Mouse (Mus musculus) heart, adult 11 months (tissue): ENCODE measurements at regions not wholly inside any gene's neighbourhood (a gene's known extent, or its start where the extent isn't known, plus 50 kb on each side); places are given as distances from the start of the nearest gene placed in this dataset.

Experiments used
- DNase-seq: peaks from one replicate; pipeline ENCODE4 v3.0.0; 2022

GRCm38 (mm10) chr12:26776986-26777385 lies 308.0 kb downstream of the Cmpk2 start:
- DNase-seq = peak; percentile 5

DNA sequence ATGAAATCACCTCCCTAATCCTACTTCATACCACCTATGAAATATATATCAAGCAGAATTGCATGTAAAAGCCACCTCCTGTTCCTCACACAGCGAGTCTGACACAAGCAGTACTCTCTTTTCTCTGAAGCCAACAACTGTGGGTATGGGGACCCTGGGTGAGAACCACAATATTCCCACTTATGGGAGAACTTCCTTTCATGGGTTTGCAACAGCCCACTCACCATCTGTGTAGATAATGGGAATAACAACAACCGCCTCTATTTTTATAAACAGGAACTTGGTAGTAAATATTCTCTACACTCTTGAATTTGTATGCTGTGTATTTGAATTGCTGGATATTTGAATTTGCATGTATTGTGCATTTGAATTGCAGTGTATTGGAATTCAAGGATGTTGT lies 305.0 kb downstream of the Cmpk2 start:
- peak; percentile 13 for DNase-seq

DNA sequence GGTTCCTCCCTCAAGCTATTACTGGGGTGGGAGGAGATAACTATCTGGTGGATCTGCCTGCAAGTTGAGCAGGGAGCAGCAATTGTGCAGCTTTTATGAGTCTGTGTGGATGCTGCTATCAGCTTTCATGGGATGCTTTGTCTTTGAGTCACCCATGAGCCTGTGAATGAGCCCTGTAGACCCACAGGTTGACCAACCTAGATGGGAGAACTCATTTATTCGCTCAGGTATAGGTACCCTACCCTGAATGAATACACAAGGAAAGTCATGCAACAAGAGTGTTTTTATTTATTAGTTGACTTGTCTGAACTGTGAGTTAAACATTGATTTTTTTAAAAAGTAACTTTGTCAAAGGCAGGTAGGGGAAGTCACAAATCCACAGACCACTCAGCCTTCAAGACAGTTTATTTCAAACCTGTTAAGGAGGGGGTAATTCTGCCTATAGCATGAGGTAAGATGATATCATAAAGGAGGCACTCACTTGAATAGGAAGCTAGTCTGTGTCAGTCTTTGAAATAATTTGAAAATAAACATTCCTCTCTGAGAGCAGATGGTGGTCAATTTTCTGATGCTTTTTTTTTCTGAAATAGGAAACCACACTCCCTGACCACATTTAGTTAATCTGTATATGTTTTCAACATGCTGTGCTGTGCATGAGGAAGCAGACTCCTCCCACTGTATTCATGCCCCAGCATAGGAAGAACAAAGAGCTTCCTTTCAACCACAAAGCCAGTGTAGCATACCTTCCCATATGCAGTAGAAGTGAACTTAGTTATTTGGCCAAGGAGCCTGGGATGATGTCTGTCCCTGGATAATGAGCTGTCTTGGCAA lies 302.0 kb downstream of the Cmpk2 start:
- peak; percentile 17 for DNase-seq

DNA sequence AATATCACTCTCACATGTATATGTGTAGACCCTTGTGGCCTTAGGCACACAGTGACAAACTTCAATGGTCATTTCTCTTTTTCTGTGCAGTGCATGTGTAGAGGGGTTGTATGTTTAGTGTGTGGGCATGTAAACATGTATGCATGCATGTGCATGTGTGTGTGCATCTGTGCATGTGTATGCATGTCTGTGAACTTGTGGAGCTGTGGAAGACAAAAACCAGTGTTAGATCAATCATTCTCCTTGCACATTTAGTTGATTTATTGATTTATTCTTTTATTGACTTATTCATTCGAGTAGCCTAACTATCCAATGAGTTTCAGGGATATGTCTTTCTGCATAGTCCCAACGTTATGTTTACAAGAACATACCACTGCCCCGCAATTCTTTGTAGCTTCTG lies 298.5 kb downstream of the Cmpk2 start:
- peak; percentile 55 for DNase-seq

DNA sequence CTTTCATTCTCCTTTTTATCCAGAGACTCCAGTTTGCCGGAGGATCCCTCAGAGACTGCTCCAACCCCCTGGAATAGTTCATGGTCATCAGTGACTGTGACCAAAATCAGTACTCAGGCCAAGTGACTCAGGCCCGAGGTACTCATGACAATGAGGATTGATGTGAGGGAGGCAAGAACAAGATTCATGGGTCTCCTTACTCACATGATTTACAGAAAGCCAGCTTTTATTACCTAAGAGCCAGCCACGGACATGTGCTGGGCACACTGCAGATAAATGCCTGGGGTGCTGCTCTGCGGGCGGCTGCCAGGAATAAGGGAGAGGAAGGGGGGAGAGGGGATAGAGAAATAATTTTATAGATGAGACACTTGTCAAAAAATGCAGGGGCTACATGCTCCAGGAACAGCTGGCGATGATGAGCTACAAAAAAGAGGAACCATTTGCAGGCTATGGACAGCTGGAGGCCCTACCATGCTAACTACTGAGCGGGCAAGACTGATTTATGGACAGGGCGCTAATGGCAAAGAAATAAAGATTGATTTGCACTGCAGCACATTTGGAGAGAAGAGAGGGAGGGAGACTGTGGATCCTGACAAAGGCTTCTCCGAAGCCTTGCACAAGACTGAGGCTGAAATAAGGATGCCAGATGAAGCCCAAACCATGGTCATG lies 289.8 kb downstream of the Cmpk2 start:
- DNase-seq = peak; percentile 69

DNA sequence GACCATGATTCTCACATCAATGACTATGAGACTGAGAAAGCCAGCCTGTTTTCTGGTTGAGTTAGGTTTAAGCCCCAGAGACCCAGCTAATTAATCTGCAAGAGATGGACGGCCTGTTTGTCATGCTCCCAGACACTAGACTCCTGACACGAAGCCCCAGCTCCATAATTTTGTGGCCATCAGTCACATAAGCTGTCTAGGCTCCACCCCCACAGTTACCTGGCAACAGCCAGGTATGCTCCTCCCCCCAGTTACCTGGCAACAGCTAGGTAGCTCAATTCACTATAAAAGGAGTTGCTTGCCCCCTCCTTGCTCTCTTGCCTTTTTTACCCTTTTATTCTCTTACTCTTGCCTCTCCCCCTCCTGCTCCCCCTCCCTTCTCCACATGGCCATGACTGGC lies 287.3 kb downstream of the Cmpk2 start:
- DNase-seq = peak; percentile 46

GRCm38 (mm10) chr12:26754611-26755010 lies 285.6 kb downstream of the Cmpk2 start:
- DNase-seq = no peak

GRCm38 (mm10) chr12:26734558-26734897 lies 265.5 kb downstream of the Cmpk2 start:
- no peak for DNase-seq

GRCm38 (mm10) chr12:26733822-26734557 lies 265.0 kb downstream of the Cmpk2 start:
- DNase-seq = no peak

DNA sequence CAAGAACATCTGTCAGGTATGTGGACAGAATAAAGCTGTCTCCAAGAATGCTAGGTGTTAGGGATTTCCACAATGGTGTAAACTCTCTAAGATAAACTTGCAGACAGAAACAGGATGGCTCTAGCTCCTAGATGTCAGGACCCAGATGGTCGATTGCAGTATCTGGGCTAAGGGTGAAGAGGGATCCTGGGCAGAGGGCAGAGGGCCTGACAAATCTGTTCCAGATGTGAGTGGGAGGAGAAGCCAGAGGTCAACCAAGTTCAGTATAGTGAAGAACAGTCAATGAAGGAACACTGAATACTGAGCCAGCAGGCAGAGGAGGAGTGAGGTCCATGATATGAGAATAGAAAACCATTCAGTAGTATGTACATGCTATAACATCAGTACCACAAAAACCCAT lies 254.4 kb downstream of the Cmpk2 start:
- no peak for DNase-seq

- DNase-seq = peak; percentile 49
These were observed 229.8 kb downstream of the Cmpk2 start for GRCm38 (mm10) chr12:26698838-26699237.

DNA sequence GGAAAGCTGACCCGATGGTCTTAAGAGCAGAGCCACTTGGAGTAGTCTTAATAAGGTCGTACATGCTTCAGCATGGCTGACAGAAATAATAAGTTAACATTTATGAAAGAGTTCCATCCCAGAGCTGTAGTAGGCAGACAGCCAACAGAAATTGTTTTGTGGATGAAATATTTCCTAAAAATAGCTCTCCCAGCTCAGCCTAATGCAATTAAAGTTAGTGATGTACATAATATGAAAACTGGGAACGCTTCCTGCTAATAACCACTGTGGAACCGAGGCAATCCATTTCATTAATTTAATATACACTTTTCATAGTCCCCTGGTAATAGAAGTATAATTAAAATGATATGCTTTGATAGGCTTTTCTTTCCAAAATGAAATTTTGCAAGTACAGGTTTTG lies 219.0 kb downstream of the Cmpk2 start:
- peak; percentile 36 for DNase-seq

DNA sequence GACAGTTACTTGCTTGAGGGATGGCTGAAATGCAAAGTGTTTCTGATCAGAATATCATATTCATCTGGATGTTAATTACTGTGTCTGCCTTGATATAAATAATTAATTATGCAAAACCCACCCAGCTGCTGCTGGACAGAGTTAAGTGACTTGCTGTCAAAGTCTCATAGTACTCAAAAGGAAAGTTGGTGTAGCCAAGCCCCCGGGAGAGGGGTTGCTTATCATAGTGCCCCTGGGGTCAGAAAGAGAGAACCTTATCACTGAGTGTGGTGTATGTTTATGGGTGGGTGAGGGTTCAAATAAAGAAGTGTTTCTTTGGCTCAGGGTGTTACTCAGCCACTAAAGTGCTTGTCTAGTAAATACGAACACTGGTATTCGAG lies 211.6 kb downstream of the Cmpk2 start:
- peak; percentile 30 for DNase-seq

- peak; percentile 39 for DNase-seq
These were observed 211.0 kb downstream of the Cmpk2 start for GRCm38 (mm10) chr12:26679887-26680567.

GRCm38 (mm10) chr12:26665466-26665865 lies 196.5 kb downstream of the Cmpk2 start:
- no peak for DNase-seq

- DNase-seq = no peak
These were observed 185.2 kb downstream of the Cmpk2 start for GRCm38 (mm10) chr12:26654251-26654650.

- DNase-seq = no peak
These were observed 184.8 kb downstream of the Cmpk2 start for GRCm38 (mm10) chr12:26653781-26654180.

GRCm38 (mm10) chr12:26646141-26646540 lies 177.1 kb downstream of the Cmpk2 start:
- peak; percentile 60 for DNase-seq

DNA sequence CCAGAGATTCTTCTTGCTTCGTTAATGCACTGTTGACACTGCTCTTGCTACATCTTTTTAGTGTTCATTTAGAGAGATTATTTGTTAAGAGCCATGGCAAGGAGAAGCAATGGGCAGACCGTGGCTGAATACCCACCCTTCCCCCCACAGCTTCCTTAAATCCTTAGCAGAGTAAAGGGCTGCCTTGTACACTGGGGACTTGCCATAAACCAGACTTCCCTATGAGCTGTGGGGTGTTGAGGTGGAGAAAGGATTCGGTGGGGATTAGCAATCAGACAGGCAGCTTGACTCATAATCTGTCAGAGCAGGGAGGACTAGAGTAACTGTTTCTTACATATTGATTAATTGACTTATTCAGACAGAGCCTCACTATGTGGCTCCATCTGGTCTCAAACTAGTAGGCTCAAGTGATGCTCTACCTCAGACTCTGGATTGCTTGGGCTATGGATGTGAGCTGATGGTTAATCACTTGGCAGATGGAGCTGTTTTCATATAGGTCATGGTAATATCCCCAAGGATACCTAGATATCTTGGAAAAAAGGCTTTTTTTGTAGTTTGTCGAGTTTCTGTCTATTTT lies 166.7 kb downstream of the Cmpk2 start:
- peak; percentile 23 for DNase-seq

DNA sequence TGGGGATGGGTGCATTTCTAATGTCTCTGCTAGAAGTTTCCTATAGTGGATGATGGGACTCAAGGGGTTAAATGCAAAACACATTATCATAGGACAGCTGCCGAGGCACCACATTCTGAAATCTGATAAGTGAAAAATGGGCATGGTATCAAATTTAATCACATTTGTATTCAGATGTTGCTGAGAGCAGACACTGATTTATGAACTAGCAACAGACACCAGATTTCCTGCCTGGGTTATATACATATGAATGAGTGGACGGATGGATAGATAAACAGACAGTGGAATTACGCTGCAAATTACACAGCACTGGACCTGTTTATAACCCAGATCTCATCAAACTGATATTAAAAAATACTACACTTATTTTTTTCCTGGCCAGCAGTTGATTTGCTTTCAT lies 166.2 kb downstream of the Cmpk2 start:
- peak; percentile 16 for DNase-seq

DNA sequence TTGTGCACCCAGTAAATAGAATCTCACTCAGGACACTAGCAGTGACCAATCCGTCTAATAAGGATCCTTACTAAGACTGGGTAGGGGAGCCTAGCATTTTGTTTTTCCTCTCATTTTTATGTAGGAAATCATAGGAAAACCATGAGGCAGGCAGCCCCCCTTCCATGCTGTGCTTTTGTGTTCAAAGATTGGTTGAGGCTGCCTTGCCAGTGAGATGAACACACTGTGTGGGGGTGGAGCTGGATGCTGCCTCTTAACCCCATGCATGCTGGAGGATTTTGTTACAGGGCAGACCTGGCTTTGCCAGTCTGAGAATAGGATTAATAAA lies 162.8 kb downstream of the Cmpk2 start:
- peak; percentile 48 for DNase-seq

DNA sequence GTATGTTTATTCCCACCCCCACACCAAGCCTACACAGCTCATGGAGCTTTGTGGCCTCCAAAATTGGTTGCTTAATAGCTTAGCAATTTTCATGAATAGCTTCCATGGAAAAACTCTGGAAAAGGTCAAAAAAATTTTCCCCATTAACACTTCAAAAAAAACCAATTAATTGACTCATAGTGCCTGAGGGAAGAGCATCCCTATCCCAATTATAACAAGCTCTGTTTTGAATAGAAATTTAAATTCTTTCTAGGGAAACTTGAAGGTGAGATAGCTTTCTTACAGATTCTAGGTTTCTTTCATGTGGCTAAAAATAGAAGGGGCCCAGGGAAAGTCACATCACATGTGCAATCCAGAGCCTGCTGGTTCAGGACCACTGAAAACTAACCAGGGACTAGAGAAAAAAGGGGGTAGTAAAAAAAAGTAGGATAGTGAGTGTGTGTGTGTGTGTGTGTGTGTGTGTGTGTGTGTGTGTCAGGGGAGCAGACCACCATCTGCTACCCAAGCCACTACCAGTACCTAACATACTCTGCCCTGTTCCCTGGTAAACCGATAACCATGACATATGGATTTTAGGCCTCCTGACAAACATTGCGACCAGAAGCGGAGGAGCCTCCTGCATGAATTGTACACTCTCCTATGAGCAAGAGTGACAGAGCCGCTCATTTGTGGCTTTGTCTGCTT lies 162.2 kb downstream of the Cmpk2 start:
- peak; percentile 27 for DNase-seq
